Mouse (Mus musculus): ENCODE results near the gene Umps. TPM values are rescaled to one million over a fixed set of nuclear protein-coding genes. Genes with fewer than 3 reads are reported as not detected.

The Umps gene
- polyA plus RNA-seq (2015; fragmentation: Nextera tagmentation; extraction: Ambion mirVana): 66.3 and 66.6 TPM in 2 replicates

DNA sequence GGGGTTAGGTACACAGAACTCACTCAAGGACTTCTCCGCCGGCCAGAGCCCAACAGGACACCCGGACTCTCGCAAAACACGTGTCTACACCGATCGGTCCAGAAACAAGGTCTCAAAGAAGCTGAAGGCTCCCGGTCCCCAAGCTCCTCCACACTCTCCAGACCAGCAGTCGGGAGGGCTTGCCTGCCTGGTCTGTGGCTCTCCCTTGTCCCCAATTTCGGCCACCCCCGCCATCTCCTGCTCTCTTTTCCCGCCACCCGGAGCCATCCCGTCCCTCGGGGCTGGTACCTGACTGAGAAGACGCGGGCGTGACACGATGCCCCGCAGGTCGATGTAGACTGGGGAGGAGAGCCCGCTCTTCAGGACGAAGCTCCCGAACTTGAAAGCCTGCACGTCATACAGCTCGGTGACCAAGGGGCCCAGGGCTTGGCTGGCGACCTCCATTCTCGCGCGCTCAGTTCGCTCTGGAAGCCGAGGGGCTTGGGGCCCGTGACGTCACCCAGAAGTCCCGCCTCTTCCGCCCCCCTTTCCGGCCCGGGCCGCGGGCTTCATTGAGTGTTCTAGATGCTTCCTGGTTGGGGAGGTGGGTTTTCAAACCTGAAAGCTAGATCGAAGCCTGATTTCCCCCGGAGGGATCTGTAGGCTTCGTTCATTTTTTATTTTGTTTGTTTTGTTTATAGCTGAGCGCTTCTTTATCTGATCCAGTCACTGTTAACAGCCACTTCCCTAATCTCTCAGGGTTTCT lies at the start of gene Umps:
Gene Umps, minus strand, starts transcription at position 501 of the 745 bp plus-strand sequence.
- H3K27ac ChIP-seq (ENCODE audit: low read length): peak within 1 kb of the TSS; percentile 59
- peaks cover 9% of the 10 kb centered on the region for H3K36me3 ChIP-seq (ENCODE audit: insufficient read depth, low read length)
- H3K27me3 ChIP-seq (ENCODE audit: insufficient read depth, low read length): no peaks in the 10 kb centered on the region
- H3K9me3 ChIP-seq (ENCODE audit: low read length): no peaks in the 10 kb centered on the region
- peaks cover 7% of the 10 kb centered on the region for H3K4me1 ChIP-seq (ENCODE audit: insufficient read depth, low read length)
- H3K9ac ChIP-seq (replicated peaks; ENCODE audit: low read length): peak within 1 kb of the TSS; percentile 91
- peak within 1 kb of the TSS; percentile 71 for H3K4me2 ChIP-seq (replicated peaks; ENCODE audit: low read depth, low read length)
- ATAC-seq (ENCODE audit: low FRiP score, low TSS enrichment): peak; percentile 92
- peak within 1 kb of the TSS; percentile 90 for H3K4me3 ChIP-seq (ENCODE audit: low read length)
- under 1% methylated on average over 44 of the region's 44 CpGs for WGBS

DNA sequence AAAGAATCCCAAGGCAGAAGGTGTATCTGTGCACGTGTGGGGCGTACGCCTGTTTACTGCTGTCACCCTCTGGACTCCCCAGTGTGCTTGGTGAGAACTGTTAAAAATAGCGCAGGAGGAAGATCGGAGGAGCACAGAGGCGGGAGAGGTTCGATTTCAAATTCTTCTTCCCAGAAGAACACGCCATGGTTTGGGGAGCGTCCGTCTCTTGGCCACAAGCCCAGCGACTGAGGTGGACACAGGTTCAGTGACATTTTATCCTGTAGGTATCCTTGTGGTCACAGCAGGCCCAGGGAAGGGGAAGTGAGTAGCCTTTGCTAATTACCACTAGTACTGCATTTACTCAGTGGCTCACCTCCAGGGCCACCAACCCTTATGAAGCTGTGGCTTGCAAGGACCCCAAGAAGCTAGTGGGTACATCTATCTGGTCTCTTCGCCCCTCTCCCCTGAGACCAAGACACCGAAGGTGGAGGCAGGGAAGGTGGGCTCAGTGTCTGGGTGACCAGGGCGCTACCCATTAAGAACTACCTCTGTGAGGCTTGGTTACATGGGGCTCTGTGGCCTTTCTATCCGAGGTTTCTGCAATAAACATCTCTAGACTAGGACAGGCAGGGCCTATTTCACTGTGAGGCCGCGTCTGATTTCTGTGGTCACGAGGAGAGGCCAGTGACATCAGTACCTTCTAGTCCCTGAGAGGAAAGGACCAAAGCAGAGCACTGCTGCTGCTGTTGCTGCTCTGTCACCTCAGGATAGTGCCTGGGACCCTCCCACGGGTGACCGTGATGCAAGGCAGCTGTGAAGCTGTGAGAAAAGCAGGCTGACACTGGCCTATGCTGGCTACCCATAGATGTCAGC lies 45.4 kb upstream of the Umps start:
- Histone ChIP-seq H3K9me3 (ENCODE audit: low read length) (peaks cover 14% of the 10 kb centered on the region), H3K4me1 (ENCODE audit: insufficient read depth, low read length) (no peaks in the 10 kb centered on the region), H3K4me3 (ENCODE audit: low read length) (no peak overlapping the region), H3K4me2 (replicated peaks; ENCODE audit: low read depth, low read length) (no peak overlapping the region), H3K9ac (replicated peaks; ENCODE audit: low read length) (no peak overlapping the region), H3K27ac (ENCODE audit: low read length) (no peak overlapping the region), H3K27me3 (ENCODE audit: insufficient read depth, low read length) (no peaks in the 10 kb centered on the region), H3K36me3 (ENCODE audit: insufficient read depth, low read length) (peaks cover 45% of the 10 kb centered on the region)
- ATAC-seq (ENCODE audit: low FRiP score, low TSS enrichment): no peak
- WGBS: 82% methylated on average over 20 of the region's 20 CpGs

DNA sequence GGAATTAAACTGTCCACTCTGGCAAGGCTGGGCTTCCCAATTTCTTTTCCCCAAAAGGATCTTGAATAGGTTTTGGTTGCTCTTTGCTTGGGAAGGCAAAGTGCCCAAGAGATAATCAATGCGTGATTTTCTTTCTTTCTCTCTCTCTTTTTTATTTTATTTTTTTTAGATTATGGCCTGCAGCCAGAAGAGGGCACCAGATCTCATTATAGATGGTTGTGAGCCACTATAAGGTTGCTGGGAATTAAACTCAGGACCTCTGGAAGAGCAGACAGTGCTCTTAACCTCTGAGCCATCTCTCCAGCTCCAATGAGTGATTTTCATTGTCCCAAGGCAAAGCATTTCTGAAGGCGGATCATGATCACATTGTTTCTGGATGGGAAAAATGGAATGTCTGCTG lies 42.7 kb upstream of the Umps start:
- H3K27ac ChIP-seq (ENCODE audit: low read length): no peak overlapping the region
- H3K4me1 ChIP-seq (ENCODE audit: insufficient read depth, low read length): peaks cover 5% of the 10 kb centered on the region; the same call in 1 of the 2 replicates
- H3K27me3 ChIP-seq (ENCODE audit: insufficient read depth, low read length): no peaks in the 10 kb centered on the region
- H3K36me3 ChIP-seq (ENCODE audit: insufficient read depth, low read length): peaks cover 19% of the 10 kb centered on the region
- 97% methylated on average over 2 of the region's 2 CpGs for WGBS
- H3K4me2 ChIP-seq (replicated peaks; ENCODE audit: low read depth, low read length): no peak overlapping the region
- no peak overlapping the region for H3K4me3 ChIP-seq (ENCODE audit: low read length)
- H3K9me3 ChIP-seq (ENCODE audit: low read length): no peaks in the 10 kb centered on the region; the same call in 1 of the 2 replicates
- no peak for ATAC-seq (ENCODE audit: low FRiP score, low TSS enrichment)
- H3K9ac ChIP-seq (replicated peaks; ENCODE audit: low read length): no peak overlapping the region

DNA sequence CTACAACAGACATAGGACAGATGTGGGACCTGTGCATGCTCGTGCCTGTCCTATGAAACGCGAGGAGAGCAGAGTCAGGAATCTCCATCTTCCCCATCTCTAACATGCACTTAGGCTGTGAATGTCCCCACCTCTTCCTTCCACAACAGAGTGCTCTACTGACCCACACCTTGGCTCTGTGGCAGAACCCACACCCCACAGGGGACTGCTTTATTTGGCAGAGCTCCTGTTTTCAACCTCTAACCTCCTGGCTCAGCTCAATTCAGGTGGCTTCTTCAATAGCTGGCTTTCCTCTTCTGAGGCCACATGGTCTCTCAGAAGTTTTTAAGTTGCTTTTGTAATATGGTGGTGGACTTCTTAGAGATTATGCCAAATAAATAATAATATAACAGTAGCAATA lies 39.1 kb upstream of the Umps start:
- Histone ChIP-seq H3K9ac (replicated peaks; ENCODE audit: low read length) (no peak overlapping the region), H3K4me3 (ENCODE audit: low read length) (no peak overlapping the region), H3K4me1 (ENCODE audit: insufficient read depth, low read length) (peaks cover 12% of the 10 kb centered on the region), H3K27me3 (ENCODE audit: insufficient read depth, low read length) (no peaks in the 10 kb centered on the region), H3K36me3 (ENCODE audit: insufficient read depth, low read length) (peaks cover 11% of the 10 kb centered on the region), H3K27ac (ENCODE audit: low read length) (no peak overlapping the region), H3K9me3 (ENCODE audit: low read length) (no peaks in the 10 kb centered on the region; the same call in 1 of the 2 replicates), H3K4me2 (replicated peaks; ENCODE audit: low read depth, low read length) (no peak overlapping the region)
- ATAC-seq (ENCODE audit: low FRiP score, low TSS enrichment): no peak
- WGBS: 95% methylated on average over 3 of the region's 3 CpGs

DNA sequence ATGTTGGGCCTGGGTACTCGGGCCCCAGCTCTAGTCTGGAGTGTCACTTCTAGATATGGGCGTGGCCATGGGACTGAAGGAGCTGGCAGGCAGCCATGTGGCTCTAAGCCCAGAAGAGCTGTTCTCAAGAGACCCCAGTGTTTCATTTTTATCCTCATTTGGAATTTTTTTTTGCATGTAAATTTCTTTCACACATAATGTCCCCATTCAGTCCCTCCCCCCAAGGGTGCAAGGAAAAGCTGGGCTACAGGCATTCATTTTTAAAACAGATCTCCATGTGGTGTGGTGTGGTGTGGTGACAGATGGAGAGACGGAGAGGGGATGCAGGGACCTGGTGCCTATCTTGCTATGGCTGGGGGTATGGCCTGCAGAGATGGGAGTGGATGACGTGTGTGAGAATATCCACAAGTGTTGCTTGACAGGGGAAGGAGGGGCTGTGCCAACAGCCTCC lies 37.3 kb upstream of the Umps start:
- Histone ChIP-seq H3K9ac (replicated peaks; ENCODE audit: low read length) (no peak overlapping the region), H3K4me2 (replicated peaks; ENCODE audit: low read depth, low read length) (no peak overlapping the region), H3K9me3 (ENCODE audit: low read length) (no peaks in the 10 kb centered on the region), H3K4me1 (ENCODE audit: insufficient read depth, low read length) (peaks cover 12% of the 10 kb centered on the region), H3K27ac (ENCODE audit: low read length) (no peak overlapping the region), H3K27me3 (ENCODE audit: insufficient read depth, low read length) (no peaks in the 10 kb centered on the region), H3K36me3 (ENCODE audit: insufficient read depth, low read length) (no peaks in the 10 kb centered on the region), H3K4me3 (ENCODE audit: low read length) (no peak overlapping the region)
- ATAC-seq (ENCODE audit: low FRiP score, low TSS enrichment): peak; percentile 35; the same call in 1 of the 2 replicates
- WGBS: 42% methylated on average over 4 of the region's 4 CpGs

DNA sequence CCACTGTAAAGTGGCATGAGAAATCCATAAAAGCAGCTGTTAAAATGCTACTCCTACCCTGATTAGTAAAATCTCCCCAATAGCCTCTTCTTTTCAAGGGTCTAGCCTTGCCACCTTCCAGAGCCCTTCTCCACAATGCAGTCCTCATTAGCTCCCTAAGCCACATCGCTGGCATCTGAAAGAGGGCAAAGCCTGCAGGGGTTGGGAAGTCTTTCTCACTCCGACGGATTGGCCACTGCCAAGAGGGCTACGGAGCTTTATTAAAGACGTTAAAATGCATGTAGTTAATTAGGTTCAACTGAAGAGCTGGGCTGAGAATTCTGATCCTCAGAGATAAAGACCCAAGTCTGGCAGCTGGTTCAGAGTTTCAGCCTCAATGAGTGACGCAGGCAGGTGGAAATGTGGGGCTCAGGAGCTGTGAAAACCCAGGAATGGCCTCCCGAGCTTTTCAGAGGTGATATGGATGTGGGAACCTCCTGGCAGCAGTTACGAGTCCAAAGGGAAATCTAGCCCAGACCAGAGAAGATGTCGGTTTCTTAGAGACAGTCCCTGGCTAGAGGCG lies 36.8 kb upstream of the Umps start:
- H3K27me3 ChIP-seq (ENCODE audit: insufficient read depth, low read length): no peaks in the 10 kb centered on the region
- H3K9ac ChIP-seq (replicated peaks; ENCODE audit: low read length): no peak overlapping the region
- no peak overlapping the region for H3K4me2 ChIP-seq (replicated peaks; ENCODE audit: low read depth, low read length)
- no peaks in the 10 kb centered on the region for H3K36me3 ChIP-seq (ENCODE audit: insufficient read depth, low read length)
- no peak overlapping the region for H3K27ac ChIP-seq (ENCODE audit: low read length)
- no peaks in the 10 kb centered on the region for H3K9me3 ChIP-seq (ENCODE audit: low read length)
- H3K4me3 ChIP-seq (ENCODE audit: low read length): no peak overlapping the region
- peaks cover 12% of the 10 kb centered on the region for H3K4me1 ChIP-seq (ENCODE audit: insufficient read depth, low read length)
- ATAC-seq (ENCODE audit: low FRiP score, low TSS enrichment): no peak
- 60% methylated on average over 10 of the region's 10 CpGs for WGBS

DNA sequence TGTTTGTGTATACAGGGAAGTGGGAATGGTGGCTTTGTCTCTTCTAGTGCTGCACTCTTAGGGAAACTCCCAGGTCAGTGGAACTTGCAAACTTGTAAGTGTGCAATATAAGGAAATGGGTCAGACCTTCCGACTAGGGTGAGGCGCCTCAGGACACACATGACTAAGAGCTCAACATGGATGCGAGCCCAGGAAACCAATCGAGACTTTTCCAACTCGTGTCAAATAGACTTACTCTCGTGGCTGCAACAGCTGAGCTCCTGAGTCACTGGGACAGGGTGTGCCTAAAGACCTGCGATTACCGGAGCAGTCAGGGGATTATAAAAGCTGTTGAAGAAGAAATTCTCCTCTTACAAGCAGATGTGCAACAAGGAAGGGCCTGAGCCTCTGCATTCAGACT lies 33.9 kb upstream of the Umps start:
- H3K27ac ChIP-seq (ENCODE audit: low read length): no peak overlapping the region
- H3K9ac ChIP-seq (replicated peaks; ENCODE audit: low read length): no peak overlapping the region
- no peak overlapping the region for H3K4me3 ChIP-seq (ENCODE audit: low read length)
- ATAC-seq (ENCODE audit: low FRiP score, low TSS enrichment): no peak
- no peak overlapping the region for H3K4me2 ChIP-seq (replicated peaks; ENCODE audit: low read depth, low read length)
- WGBS: 67% methylated on average over 8 of the region's 8 CpGs
- H3K36me3 ChIP-seq (ENCODE audit: insufficient read depth, low read length): no peaks in the 10 kb centered on the region
- H3K4me1 ChIP-seq (ENCODE audit: insufficient read depth, low read length): peaks cover 12% of the 10 kb centered on the region
- no peaks in the 10 kb centered on the region for H3K9me3 ChIP-seq (ENCODE audit: low read length)
- H3K27me3 ChIP-seq (ENCODE audit: insufficient read depth, low read length): no peaks in the 10 kb centered on the region

DNA sequence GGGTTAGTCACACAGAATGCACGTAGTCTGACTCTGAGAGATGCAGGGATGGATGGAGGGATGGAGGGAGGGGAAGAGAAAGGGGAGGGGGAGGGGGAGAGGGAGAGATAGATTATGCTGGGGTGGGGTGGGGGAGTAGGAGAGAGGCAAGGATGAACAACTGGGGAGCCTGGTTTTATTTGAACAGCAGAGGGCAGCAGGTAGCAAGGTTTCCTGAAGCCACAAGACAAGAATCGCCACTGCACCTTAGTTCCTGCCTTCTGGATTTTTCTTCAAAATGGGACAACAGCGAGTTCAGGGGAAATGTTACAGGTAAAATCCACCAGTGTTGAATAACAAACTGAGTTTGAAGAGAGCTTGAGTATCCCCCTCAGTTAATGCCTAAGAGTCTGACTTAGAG lies 32.5 kb upstream of the Umps start:
- H3K4me1 ChIP-seq (ENCODE audit: insufficient read depth, low read length): peaks cover 6% of the 10 kb centered on the region
- no peak overlapping the region for H3K4me3 ChIP-seq (ENCODE audit: low read length)
- no peak overlapping the region for H3K4me2 ChIP-seq (replicated peaks; ENCODE audit: low read depth, low read length)
- 20% methylated on average over 3 of the region's 3 CpGs for WGBS
- no peak overlapping the region for H3K27ac ChIP-seq (ENCODE audit: low read length)
- no peak overlapping the region for H3K9ac ChIP-seq (replicated peaks; ENCODE audit: low read length)
- ATAC-seq (ENCODE audit: low FRiP score, low TSS enrichment): peak; percentile 19; the same call in 1 of the 2 replicates
- no peaks in the 10 kb centered on the region for H3K36me3 ChIP-seq (ENCODE audit: insufficient read depth, low read length)
- no peaks in the 10 kb centered on the region for H3K9me3 ChIP-seq (ENCODE audit: low read length)
- no peaks in the 10 kb centered on the region for H3K27me3 ChIP-seq (ENCODE audit: insufficient read depth, low read length)

DNA sequence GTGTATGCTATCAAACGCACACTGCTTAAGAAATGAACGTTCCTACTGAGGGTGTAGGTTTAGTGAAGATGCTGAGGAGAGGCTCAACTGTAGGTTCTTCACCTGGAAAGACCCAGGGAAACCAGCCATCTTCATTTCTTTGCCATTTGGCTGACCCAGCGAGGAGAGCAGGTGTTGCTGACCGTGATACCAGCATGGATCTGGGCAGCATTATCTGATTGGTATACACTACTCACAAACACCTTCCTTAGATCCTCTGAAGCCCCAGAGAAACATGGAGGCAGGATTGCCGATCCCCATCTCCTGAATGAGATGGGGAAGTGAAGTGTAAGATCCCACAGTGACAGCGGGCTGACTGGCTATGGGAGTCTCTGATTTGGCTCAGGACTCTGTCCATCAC lies 31.2 kb upstream of the Umps start:
- no peak overlapping the region for H3K4me2 ChIP-seq (replicated peaks; ENCODE audit: low read depth, low read length)
- H3K9me3 ChIP-seq (ENCODE audit: low read length): no peaks in the 10 kb centered on the region
- WGBS: 82% methylated on average over 6 of the region's 6 CpGs
- H3K27me3 ChIP-seq (ENCODE audit: insufficient read depth, low read length): no peaks in the 10 kb centered on the region
- no peak overlapping the region for H3K9ac ChIP-seq (replicated peaks; ENCODE audit: low read length)
- no peaks in the 10 kb centered on the region for H3K4me1 ChIP-seq (ENCODE audit: insufficient read depth, low read length)
- no peak overlapping the region for H3K4me3 ChIP-seq (ENCODE audit: low read length)
- no peak overlapping the region for H3K27ac ChIP-seq (ENCODE audit: low read length)
- H3K36me3 ChIP-seq (ENCODE audit: insufficient read depth, low read length): no peaks in the 10 kb centered on the region
- ATAC-seq (ENCODE audit: low FRiP score, low TSS enrichment): no peak

Measured in kidney, embryonic 16.5 days (tissue).